Mouse (Mus musculus) neural tube, postnatal 0 days (tissue): Measurements from ENCODE around the gene Gm6465. TPM values are rescaled to one million over a fixed set of nuclear protein-coding genes. Genes with fewer than 3 reads are reported as not detected.

Experiments
- polyA plus RNA-seq: library from polyadenylated mRNA; unstranded; fragments of >200 nt; fragmentation: Nextera tagmentation; extraction: Ambion mirVana; gene quantifications from 2 replicates; pipeline ENCODE4 v1.2.1, GENCODE M21; 2015

Gm6465 gene
- not detected in 2 replicates for polyA plus RNA-seq

GRCm38 (mm10) chr5:11845239-11845638 is at the start of gene Gm6465:
Gm6465 (plus strand) TSS chr5:11845539.

Other genes starting within 250 kb of the Gm6465 start
- gene Gm8922, start 163.6 kb upstream of the Gm6465 start, polyA plus RNA-seq, result not detected in 2 replicates
- gene Gm8926, start 75.0 kb upstream of the Gm6465 start, polyA plus RNA-seq, result not detected in 2 replicates
- not detected in 2 replicates for gene 4933402N22Rik, start 72.5 kb downstream of the Gm6465 start, polyA plus RNA-seq